Mouse (Mus musculus) frontal cortex, adult (tissue): ENCODE data around the gene Lmna.

Experiments
- ATAC-seq: cut with Nextera tagmentation; 2 replicates; pipeline ENCODE4 v1.9.2; 2017; ENCODE audit warnings: mild to moderate bottlenecking, moderate library complexity, mixed read lengths; ENCODE audit not compliant: low TSS enrichment

Gene Lmna

GRCm38 (mm10) chr3:88473020-88473419 is 36.7 kb downstream of the Lmna start:
- ATAC-seq: no peak

DNA sequence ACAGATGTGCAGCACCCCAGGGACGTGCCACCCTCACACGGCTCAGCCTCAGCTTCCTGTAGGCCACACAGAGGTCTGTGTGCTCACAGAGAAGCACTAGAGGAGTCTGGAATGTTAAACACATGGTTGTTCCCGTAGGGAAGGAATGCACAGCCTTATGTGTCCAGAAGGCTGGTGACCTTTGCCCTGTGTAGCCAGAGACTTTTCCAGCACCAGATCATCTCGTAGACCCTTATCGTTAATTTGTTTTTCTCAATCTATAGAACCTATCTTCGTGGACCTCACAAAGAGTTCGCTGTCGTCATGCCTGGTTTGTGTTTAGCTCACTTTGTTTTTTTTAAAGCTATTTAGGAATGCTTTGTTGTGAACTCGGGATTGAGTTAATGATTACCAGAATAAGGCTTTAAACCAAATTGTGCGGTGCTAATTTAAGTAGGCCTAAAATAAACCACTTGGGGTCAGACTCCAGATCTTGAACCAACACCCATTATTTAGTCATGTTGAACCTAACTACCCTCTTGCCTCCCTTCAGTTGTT is 38.7 kb downstream of the Lmna start:
- ATAC-seq: no peak

GRCm38 (mm10) chr3:88469466-88469865 is 40.3 kb downstream of the Lmna start:
- no peak for ATAC-seq

DNA sequence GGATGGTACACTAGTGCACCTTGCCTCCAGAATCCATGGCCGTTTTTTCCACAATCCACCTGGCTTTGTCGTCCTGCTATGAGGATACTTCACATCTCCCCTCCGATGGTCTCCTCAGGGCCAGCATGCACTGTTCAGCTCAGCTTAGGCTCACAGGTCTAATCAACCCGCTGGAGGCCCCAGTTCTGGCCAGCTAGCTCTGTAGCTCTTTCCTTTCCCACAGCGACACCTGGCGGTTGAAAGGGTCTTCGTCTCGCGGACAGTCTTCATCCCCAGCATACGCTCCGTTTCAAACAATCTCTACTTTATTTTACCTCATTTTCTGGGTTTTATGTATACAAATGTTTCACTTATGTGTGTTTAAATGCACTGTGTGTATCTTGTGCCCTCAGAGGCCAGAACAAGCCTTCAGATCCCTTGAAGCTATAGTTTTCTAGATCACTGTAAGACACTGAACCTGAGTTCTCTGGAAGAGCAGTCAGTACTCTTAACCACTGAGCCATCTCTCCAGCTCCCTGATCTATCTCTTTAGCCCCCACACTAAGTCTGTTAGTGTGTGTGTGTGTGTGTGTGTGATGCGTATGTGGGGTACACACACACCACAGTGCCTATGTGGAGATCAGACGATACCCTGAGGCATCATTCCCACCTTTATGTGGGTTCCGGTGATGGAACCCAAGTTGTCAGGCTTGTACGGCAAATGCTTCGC is 42.5 kb downstream of the Lmna start:
- peak; percentile 94 for ATAC-seq

GRCm38 (mm10) chr3:88465127-88465526 is 44.6 kb downstream of the Lmna start:
- no peak for ATAC-seq

DNA sequence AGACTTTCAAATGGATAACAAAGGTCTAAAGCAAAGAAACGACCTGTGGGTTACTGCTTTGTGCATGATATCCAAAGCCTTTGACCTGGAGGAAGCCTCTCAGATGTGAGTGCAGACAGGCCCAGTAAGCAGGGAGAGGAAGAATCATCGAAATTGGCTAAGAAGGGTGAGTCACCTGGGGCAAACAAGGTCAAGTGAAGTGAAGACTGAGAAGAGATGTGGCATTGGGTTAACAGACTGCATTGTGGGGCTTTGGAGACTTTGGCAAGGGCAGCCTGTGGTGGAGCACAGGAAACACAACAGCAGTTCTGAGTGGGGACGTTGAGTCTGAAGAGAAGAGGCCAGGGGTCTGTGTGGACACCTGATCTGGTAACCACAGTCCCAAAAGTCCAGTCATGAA is 45.3 kb downstream of the Lmna start:
- no peak for ATAC-seq

DNA sequence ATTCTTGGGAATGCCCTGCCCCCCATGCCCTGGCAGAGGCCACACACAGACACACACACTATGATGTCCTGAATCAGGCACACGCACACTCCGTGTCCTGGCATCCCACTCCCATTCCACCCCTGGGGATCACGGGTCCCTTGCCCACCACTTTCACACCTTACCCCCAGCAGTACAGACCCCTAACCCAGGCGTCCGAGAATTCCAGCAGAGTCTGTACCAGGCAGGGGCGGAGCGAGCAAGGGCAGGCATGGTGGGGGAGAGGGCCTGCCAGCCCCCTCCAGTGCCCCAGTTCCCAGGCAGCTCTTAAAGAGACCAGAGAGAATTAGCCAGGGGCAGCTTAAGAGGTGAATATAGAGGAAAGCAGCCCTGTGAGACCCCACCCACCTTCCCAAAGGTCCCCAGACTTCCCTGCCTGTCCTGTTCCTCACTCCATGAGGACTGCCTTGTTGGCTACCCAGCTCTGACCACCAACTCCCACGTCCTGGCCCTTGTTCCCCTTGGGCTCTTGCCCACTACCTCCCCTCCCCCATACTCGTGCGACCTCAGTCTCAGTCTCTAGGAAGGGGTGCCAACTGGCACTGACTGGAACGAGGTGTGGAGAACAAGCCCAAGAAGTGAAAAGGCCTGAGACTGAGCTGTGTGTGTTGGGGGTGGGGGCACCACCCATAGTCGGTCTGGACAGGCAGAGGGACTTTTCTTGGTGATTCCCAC is 48.6 kb downstream of the Lmna start, which contains the start of gene Sema4a:
Gene Sema4a, minus strand, starts transcription at position 200 of the 714 bp plus-strand sequence.
- no peak for ATAC-seq

- ATAC-seq: no peak
These were observed 49.7 kb downstream of the Lmna start for GRCm38 (mm10) chr3:88460029-88460428.

DNA sequence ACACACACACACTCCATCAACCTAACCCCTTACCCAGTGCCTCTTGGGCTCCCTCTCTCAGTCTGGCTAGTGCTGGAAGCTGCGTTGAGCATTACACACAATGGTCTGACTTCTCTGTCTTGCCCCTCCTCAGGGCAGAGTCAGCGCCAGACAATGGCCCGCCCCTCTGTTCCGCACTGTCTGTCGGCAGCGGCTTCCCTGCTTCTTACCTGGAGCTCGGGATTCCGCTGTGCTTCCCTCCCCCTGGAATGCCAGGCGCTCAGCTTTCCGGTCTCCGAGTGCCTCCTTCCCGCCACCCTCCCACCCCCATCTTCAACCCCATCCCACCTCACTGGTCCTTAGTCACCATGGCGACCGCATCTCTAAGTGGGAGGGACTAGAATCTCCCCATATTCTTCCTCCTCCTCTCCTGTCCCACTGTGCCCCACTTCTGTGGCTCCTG is 51.0 kb downstream of the Lmna start:
- peak; percentile 73 for ATAC-seq

DNA sequence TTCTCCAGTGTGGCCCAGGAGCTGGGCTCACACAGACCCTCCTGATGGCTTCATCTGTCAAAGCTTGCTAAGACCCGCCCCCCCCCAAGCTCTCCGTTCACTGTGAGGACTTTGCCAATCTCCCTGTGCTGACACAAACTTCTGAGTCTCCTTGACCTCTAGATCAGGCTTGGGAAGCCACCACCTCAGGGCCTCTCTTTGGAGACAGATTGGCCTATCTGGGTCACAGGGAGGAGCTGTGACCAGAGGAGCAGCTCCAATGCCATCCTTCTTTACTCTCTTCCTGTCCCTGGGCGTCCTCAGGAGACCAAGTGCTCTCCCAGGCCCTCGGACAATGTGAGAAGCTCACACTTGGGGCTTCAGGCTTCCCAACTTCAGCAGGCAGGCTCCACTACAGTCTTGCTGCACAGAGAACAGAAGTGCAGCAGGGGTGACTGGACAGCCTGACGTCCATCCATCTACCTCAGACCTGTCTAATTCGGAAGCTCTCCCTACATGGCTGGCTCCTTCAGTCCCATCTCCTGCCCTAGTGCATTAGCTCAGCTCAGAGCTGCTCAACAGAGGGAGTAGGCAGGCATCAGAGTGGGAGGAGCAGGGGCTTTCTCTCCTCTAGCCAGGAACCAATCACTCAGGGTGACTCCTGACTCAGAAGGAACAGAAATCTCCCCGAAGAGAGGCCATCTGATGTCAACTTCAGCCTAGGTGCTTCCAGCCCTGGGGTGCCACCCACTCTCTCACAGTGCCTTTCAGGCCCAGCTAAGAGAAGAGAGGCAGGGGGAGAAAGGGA is 52.8 kb downstream of the Lmna start:
- 0 out of 2 replicates have a peak, but pooled peaks have one; percentile 45 for ATAC-seq

- ATAC-seq: no peak
These were observed 53.4 kb downstream of the Lmna start for GRCm38 (mm10) chr3:88456313-88456712.

DNA sequence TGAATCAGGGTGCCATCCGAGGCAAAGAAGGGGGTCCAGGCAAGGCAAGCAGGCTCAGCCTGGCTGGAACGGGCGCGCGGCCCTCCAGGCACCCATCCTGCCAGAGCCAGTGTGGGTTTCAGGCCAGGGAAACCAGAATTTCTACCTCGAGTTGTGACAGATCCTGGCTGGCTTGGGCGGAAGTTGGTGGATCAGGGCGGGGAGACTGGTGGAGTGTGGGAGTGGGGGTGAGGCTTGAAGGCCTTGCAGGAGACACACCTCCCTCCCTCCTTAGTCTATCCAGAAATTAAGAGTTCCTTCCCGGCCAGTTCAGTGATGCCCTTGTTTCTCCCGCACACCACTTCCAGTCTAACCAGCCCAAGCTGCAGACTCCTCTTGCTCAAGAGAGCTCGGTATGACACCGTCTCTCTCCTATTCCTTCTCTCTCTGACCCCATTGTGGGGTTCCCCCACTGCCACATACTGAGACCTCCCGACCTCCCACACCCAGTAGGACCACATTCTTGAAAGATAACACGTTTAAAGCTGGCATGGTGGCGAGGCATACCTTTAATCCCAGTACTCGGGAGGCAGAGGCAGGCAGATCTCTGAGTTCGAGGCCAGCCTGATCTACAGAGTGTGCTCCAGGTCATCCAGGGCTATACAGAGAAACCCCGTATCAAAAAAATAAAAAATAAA is 54.0 kb downstream of the Lmna start:
- no peak for ATAC-seq

DNA sequence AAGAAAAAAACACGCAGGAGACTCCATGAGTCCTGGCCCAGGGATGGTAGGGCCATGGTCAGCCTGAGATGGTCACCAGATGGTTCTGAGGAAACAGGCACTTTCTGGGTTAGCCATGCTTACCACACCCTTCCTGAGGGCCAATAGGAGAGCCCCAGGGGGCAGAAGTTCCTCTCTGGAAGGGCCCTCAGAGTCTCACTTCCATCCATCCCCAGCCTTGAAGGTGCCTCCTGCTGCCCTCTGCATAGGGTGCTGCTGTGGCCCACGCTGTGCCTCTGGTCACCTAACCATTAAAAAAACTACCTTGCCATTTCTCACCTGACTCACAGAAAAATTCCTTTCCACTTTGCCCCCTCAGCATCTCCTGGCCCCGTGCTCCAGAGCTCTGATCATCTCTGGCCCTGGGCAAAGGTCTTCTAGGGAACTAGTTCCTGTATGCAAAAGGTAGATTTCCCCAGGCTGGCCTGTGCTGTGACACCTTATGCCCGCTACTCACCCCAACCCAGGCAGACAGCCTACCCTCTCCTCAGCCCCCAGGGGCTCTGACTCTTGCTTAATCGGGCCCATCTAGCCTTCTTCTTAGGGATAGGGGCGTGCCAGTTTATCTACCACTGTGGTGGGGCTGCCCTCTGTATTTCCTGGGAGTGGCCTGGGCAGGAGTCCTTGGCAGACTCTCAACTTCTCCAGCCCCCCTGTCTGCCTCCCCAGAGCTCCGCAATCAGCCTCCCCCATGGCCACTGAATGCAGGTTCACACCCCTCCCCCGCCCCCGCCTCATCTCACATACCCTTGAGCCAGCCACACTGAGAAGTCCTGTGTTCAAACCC is 54.8 kb downstream of the Lmna start:
- ATAC-seq: no peak

DNA sequence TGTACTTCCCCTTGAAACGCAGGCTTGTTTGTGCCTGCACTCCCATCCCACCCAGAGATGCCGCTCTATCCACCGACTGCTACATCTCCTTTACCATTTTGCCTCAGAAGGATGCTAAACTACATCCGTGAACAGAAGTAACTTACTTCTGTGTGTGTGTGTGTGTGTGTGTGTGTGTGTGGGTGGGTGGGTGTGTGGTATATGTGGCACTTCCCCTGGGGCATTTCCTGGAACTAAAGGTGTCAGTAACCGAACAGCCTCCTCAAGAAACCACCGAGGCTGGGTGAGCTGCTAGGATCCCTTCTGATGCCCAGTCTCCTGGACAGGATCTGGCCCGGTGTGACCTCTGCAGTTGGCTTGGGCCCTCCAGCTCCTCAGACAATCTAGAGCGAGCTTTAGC is 55.8 kb downstream of the Lmna start:
- ATAC-seq: no peak

DNA sequence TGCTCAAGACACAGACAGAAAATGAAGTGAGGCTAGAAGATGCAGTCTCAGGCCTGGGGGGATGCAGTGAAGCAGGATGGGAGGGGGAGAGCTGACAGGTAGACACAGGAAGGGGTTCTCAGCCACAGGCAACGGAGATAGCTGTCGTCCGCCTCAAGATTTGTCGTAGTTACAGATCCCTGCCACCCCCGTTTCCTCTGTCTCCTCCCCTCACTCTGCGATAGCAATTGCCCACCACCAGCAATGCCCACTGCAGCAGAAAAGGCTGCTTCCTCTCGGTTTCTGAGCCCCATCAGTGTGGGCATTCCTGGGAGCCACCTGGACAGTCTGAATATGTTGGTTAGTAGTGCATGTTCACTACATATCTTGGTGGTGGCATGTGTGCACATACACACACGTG is 56.4 kb downstream of the Lmna start:
- no peak for ATAC-seq

- no peak for ATAC-seq
These were observed 57.0 kb downstream of the Lmna start for GRCm38 (mm10) chr3:88452716-88453115.

- no peak for ATAC-seq
These were observed 57.5 kb downstream of the Lmna start for GRCm38 (mm10) chr3:88452246-88452645.

DNA sequence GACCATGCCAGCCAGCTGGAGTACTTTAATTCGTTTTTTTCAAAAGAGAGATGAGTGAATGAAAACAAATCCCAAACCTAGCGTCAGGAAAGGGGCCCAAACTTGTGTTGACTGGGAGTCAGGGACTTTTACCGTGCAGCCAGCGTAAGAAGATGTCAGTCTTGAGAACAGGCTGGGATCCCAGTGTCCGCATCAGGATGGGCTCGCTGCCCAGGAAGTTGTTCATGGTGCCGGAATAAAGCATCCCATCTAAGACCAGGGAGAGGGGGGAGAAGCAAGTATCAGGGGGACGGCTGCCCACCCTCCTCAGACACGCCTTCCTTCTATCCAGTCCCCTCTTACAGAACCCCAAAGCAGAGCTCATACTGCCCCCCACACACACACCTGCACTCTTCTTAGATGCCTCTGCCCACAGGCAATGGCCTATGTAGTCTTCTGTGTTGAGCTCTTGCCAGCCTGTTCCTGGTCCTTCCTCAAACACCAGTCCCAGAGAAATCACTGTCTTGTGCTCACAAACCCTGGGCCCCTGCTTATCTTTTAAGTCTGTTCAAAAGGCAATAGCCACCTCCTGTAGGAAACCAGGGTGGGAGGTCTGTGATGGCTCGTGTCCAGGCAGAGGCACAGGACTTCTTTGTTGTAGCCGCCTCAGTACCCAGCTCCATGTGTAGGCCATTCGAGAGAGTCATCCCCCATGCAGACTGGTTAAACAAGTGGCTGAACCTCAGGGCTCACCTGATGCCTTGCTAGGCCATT is 59.2 kb downstream of the Lmna start:
- ATAC-seq: no peak

DNA sequence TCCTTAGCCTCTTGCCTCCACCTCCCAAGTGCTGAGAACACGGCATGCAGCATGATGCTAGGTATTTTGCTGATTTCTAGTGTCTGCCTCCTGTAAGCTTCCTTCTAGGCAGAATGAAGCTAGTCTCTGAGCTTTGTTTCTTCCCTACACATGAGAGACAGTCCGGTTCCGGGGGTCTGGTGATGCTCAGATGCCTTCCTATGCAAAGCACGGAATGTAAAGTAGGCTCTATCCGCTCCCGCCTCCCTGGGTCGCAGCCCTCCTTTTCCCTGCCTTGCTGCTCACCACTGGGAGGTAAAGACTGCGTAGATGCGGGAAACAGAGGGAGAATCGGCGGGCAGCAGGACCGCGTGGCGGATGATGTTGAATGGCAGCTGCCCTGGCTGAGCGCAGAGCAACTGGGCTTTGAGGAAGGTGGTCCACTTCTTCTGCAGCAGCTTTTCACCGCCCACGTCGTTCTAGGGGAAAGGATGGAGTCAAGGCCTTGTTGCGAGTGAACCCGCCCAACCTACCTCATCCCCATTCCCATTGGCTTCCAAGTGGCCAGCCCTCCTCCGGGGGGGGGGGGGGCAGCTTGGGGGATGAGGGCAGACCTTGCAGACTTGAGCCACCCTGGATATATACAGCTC is 60.2 kb downstream of the Lmna start:
- ATAC-seq: no peak

DNA sequence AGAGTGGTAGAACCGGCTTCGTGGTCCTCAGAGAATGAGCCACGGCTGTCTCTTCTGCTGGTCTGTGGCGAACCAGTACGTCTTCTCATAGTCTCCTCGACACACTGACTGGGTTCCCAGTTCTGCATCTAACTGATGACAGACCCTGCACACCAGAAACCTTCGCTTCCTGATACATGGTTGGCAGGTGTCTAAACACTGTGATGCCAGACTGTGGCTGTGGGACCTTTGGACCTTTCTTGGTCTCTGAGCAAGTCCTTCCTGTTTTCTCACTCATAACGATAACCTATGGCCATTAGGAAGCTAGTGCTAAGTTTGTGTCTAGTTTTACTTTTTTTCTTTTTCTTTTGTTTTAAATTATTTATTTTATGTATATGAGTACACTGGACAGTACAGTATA is 61.3 kb downstream of the Lmna start:
- ATAC-seq: no peak
